Mouse (Mus musculus) MEL-GATA-1-ER (cell line): ENCODE results near the gene Zswim2.
"Not testable (repeated sequence)": the region's sequence is repeated elsewhere in the genome, so short reads cannot be mapped to it uniquely, and the experiment has no call there.

Source experiments
- DNase-seq: peaks from one replicate; pipeline ENCODE4 v3.0.0-alpha.2; 2012; ENCODE audit warnings: low read depth; ENCODE audit errors: extremely low read depth

Gene Zswim2

GRCm38 (mm10) chr2:83940931-83941361 is at the start of gene Zswim2:
Gene Zswim2, minus strand, starts transcription at chr2:83941228.
- no peak for DNase-seq

GRCm38 (mm10) chr2:83990253-83990652 is 49.2 kb upstream of the Zswim2 start, which contains the start of gene Gm13691:
Gene Gm13691, plus strand, starts transcription at chr2:83990553.
- not testable (repeated sequence) for DNase-seq

GRCm38 (mm10) chr2:83984443-83984842 is 43.4 kb upstream of the Zswim2 start, which contains the start of gene Gm13697:
Gene Gm13697, plus strand, starts transcription at chr2:83984743.
- not testable (repeated sequence) for DNase-seq

- not testable (repeated sequence) for DNase-seq
Observed at GRCm38 (mm10) chr2:83978633-83979032, 37.6 kb upstream of the Zswim2 start, which contains the start of gene Gm13694. Gene Gm13694, plus strand, starts transcription at chr2:83978933.

- DNase-seq: not testable (repeated sequence)
Observed at GRCm38 (mm10) chr2:83972823-83973222, 31.8 kb upstream of the Zswim2 start, which contains the start of gene Gm13696. Gene Gm13696, plus strand, starts transcription at chr2:83973123.

- not testable (repeated sequence) for DNase-seq
Observed at GRCm38 (mm10) chr2:83967013-83967412, 26.0 kb upstream of the Zswim2 start, which contains the start of gene Gm13695. Gene Gm13695, plus strand, starts transcription at chr2:83967313.

- not testable (repeated sequence) for DNase-seq
Observed at GRCm38 (mm10) chr2:83961203-83961602, 20.2 kb upstream of the Zswim2 start, which contains the start of gene Gm13693. Gene Gm13693, plus strand, starts transcription at chr2:83961503.

GRCm38 (mm10) chr2:83955393-83955792 is 14.4 kb upstream of the Zswim2 start, which contains the start of gene Gm13698:
Gene Gm13698, plus strand, starts transcription at chr2:83955693.
- DNase-seq: not testable (repeated sequence)

- no peak for DNase-seq
Observed at GRCm38 (mm10) chr2:83941792-83942191, 764 bp upstream of the Zswim2 start.

GRCm38 (mm10) chr2:83941378-83941777 is 350 bp upstream of the Zswim2 start:
- DNase-seq: no peak

- DNase-seq: peak; percentile 43
Observed at GRCm38 (mm10) chr2:83929478-83930088, 11.4 kb downstream of the Zswim2 start.

- no peak for DNase-seq
Observed at GRCm38 (mm10) chr2:83901896-83902540, 39.0 kb downstream of the Zswim2 start.

- DNase-seq: no peak
Observed at GRCm38 (mm10) chr2:83893701-83894100, 47.3 kb downstream of the Zswim2 start.

- DNase-seq: no peak
Observed at GRCm38 (mm10) chr2:83883850-83884420, 57.1 kb downstream of the Zswim2 start.
